Mouse (Mus musculus): ENCODE results near the gene Vwc2l. TPM values are rescaled to one million over a fixed set of nuclear protein-coding genes. Genes with fewer than 3 reads are reported as not detected.

Gene Vwc2l
- 0.05 and 0.11 TPM in 2 replicates for polyA plus RNA-seq (2014; fragmentation: Nextera tagmentation; extraction: Ambion mirVana)

DNA sequence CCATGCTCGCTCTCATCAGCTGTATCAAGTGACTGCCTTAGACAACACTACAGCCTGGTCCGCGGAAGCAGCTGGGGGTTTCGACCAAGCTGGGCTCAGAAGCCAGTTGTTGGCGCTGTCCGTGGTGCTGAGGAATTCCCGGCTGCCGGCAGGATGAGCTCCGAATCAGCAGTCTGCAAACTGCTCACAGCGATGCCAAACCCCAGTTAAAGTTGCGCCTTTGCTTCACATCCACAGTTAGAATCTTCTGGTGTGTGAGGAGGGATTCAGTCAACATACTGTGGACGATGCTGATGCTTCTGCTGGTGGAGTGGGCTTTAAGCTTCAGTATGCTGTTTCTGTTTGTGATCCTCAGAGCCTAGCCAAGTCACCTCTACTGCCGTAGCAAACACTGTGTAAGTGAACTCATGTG, at the start of gene Vwc2l:
Gene Vwc2l (plus strand): TSS at position 61 of the 412 bp plus-strand sequence.
- DNase-seq (ENCODE audit: low spot score) (peak; percentile 97), ATAC-seq (replicated peaks; ENCODE audit: low FRiP score, low TSS enrichment, low read depth) (no peak)
- WGBS, result 8% methylated on average over 13 of the region's 13 CpGs
- no peak within 1 kb of the TSS for H3K4me3 ChIP-seq (ENCODE audit: low read depth, low read length)
- no peak within 1 kb of the TSS for H3K9ac ChIP-seq (ENCODE audit: low read length)
- H3K36me3 ChIP-seq (ENCODE audit: control insufficient read depth, insufficient read depth, low read length), result no peaks in the 10 kb centered on the region
- no peaks in the 10 kb centered on the region for H3K4me1 ChIP-seq (replicated peaks; ENCODE audit: control insufficient read depth, insufficient read depth, low read length)
- no peaks in the 10 kb centered on the region for H3K9me3 ChIP-seq (ENCODE audit: control insufficient read depth, low read length)
- no peaks in the 10 kb centered on the region for H3K27me3 ChIP-seq (replicated peaks; ENCODE audit: control insufficient read depth, insufficient read depth, low read length)
- no peak within 1 kb of the TSS for H3K27ac ChIP-seq (ENCODE audit: low read depth)
- H3K4me2 ChIP-seq (ENCODE audit: low read length), result no peak within 1 kb of the TSS

DNA sequence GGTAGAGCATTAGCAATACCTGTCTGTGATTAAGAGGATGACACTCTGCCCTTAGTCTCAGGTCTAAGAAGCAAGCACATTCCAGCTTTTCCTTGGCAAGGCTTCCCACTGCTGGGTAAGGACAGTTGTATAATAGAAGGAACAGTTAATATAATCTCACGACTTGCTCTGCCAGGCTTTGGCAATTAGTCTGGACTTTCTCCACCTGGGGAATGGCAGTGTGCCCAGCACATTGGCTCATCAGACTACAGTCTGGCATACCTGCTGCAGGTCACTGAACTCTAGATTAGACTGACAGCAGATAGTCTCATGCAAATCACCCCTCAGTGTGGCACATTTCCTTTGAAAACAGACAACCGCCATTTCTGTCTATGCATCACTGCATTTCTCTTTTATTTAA, 33.0 kb upstream of the Vwc2l start:
- DNase-seq (ENCODE audit: low spot score) (no peak), ATAC-seq (replicated peaks; ENCODE audit: low FRiP score, low TSS enrichment, low read depth) (no peak)
- Histone ChIP-seq H3K36me3 (ENCODE audit: control insufficient read depth, insufficient read depth, low read length) (no peaks in the 10 kb centered on the region), H3K4me2 (ENCODE audit: low read length) (no peak overlapping the region), H3K27ac (ENCODE audit: low read depth) (no peak overlapping the region), H3K9me3 (ENCODE audit: control insufficient read depth, low read length) (no peaks in the 10 kb centered on the region), H3K9ac (ENCODE audit: low read length) (no peak overlapping the region), H3K4me3 (ENCODE audit: low read depth, low read length) (no peak overlapping the region), H3K27me3 (replicated peaks; ENCODE audit: control insufficient read depth, insufficient read depth, low read length) (no peaks in the 10 kb centered on the region), H3K4me1 (replicated peaks; ENCODE audit: control insufficient read depth, insufficient read depth, low read length) (no peaks in the 10 kb centered on the region)
- WGBS, result 92% methylated on average over 2 of the region's 2 CpGs

DNA sequence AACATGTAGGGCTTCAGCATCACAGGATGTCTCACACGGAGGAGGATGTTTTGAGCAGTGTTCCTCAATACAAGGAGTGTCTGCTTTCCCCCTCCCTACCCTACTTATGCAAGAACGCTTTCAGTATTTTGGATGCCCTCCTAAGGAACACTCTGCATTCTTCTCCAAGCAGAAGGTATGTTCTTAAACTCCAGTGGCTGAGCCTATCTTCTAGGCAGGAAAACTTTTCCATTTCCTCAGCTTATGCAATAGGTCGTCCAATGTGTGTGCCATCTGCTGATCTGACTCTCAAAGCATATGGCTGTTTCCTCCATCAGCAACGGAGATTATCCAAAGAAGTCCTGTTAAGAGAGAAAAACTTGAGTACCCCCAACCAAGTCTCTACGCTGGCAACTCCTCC, 25.2 kb upstream of the Vwc2l start:
- no peak overlapping the region for H3K4me2 ChIP-seq (ENCODE audit: low read length)
- H3K4me1 ChIP-seq (replicated peaks; ENCODE audit: control insufficient read depth, insufficient read depth, low read length), result no peaks in the 10 kb centered on the region
- no peak overlapping the region for H3K4me3 ChIP-seq (ENCODE audit: low read depth, low read length)
- H3K27me3 ChIP-seq (replicated peaks; ENCODE audit: control insufficient read depth, insufficient read depth, low read length), result no peaks in the 10 kb centered on the region
- ATAC-seq (replicated peaks; ENCODE audit: low FRiP score, low TSS enrichment, low read depth), result no peak
- H3K9ac ChIP-seq (ENCODE audit: low read length), result no peak overlapping the region
- 80% methylated on average over 5 of the region's 5 CpGs for WGBS
- H3K27ac ChIP-seq (ENCODE audit: low read depth), result no peak overlapping the region
- no peaks in the 10 kb centered on the region for H3K9me3 ChIP-seq (ENCODE audit: control insufficient read depth, low read length)
- H3K36me3 ChIP-seq (ENCODE audit: control insufficient read depth, insufficient read depth, low read length), result no peaks in the 10 kb centered on the region
- DNase-seq (ENCODE audit: low spot score), result no peak

DNA sequence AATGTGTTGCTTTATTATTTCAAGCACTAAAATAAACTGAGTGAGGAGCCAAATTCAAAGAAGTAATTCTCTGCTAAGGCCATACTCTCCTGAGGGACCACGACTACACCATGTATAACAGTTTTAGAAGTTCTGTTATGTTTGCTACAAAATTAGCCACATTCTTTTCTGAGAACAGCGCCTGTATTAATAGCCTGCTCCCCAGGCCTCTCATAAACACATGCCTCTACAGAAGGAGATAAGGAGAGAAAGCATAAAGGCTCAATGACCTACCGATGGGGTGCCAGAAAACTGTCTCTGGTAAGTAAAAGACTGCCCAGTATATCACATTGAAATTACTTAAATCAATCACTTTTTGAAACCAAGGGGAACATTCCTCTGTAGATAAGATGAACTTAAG, 21.6 kb upstream of the Vwc2l start:
- Histone ChIP-seq H3K36me3 (ENCODE audit: control insufficient read depth, insufficient read depth, low read length) (no peaks in the 10 kb centered on the region), H3K4me2 (ENCODE audit: low read length) (no peak overlapping the region), H3K4me3 (ENCODE audit: low read depth, low read length) (no peak overlapping the region), H3K27me3 (replicated peaks; ENCODE audit: control insufficient read depth, insufficient read depth, low read length) (no peaks in the 10 kb centered on the region), H3K4me1 (replicated peaks; ENCODE audit: control insufficient read depth, insufficient read depth, low read length) (no peaks in the 10 kb centered on the region), H3K9me3 (ENCODE audit: control insufficient read depth, low read length) (no peaks in the 10 kb centered on the region), H3K27ac (ENCODE audit: low read depth) (no peak overlapping the region), H3K9ac (ENCODE audit: low read length) (no peak overlapping the region)
- no peak for ATAC-seq (replicated peaks; ENCODE audit: low FRiP score, low TSS enrichment, low read depth)
- no peak for DNase-seq (ENCODE audit: low spot score)
- 48% methylated on average over 3 of the region's 3 CpGs for WGBS

GRCm38 (mm10) chr1:70705821-70706220, 19.7 kb upstream of the Vwc2l start:
- H3K9me3 ChIP-seq (ENCODE audit: control insufficient read depth, low read length), result no peaks in the 10 kb centered on the region
- no peak for DNase-seq (ENCODE audit: low spot score)
- no peaks in the 10 kb centered on the region for H3K4me1 ChIP-seq (replicated peaks; ENCODE audit: control insufficient read depth, insufficient read depth, low read length)
- no peaks in the 10 kb centered on the region for H3K36me3 ChIP-seq (ENCODE audit: control insufficient read depth, insufficient read depth, low read length)
- no peak overlapping the region for H3K9ac ChIP-seq (ENCODE audit: low read length)
- no peak overlapping the region for H3K27ac ChIP-seq (ENCODE audit: low read depth)
- 84% methylated on average over 3 of the region's 3 CpGs for WGBS
- no peak overlapping the region for H3K4me2 ChIP-seq (ENCODE audit: low read length)
- no peak overlapping the region for H3K4me3 ChIP-seq (ENCODE audit: low read depth, low read length)
- H3K27me3 ChIP-seq (replicated peaks; ENCODE audit: control insufficient read depth, insufficient read depth, low read length), result no peaks in the 10 kb centered on the region
- no peak for ATAC-seq (replicated peaks; ENCODE audit: low FRiP score, low TSS enrichment, low read depth)

- no peaks in the 10 kb centered on the region for H3K9me3 ChIP-seq (ENCODE audit: control insufficient read depth, low read length)
- ATAC-seq (replicated peaks; ENCODE audit: low FRiP score, low TSS enrichment, low read depth) (no peak), DNase-seq (ENCODE audit: low spot score) (no peak)
- H3K9ac ChIP-seq (ENCODE audit: low read length), result no peak overlapping the region
- H3K27me3 ChIP-seq (replicated peaks; ENCODE audit: control insufficient read depth, insufficient read depth, low read length), result no peaks in the 10 kb centered on the region
- H3K4me1 ChIP-seq (replicated peaks; ENCODE audit: control insufficient read depth, insufficient read depth, low read length), result no peaks in the 10 kb centered on the region
- H3K4me2 ChIP-seq (ENCODE audit: low read length), result no peak overlapping the region
- H3K36me3 ChIP-seq (ENCODE audit: control insufficient read depth, insufficient read depth, low read length), result no peaks in the 10 kb centered on the region
- H3K27ac ChIP-seq (ENCODE audit: low read depth), result no peak overlapping the region
- no peak overlapping the region for H3K4me3 ChIP-seq (ENCODE audit: low read depth, low read length)
- WGBS, result 60% methylated on average over 5 of the region's 5 CpGs
Measured at GRCm38 (mm10) chr1:70725045-70725444, 470 bp upstream of the Vwc2l start.

- H3K9me3 ChIP-seq (ENCODE audit: control insufficient read depth, low read length), result no peaks in the 10 kb centered on the region
- H3K27ac ChIP-seq (ENCODE audit: low read depth), result no peak overlapping the region
- H3K4me2 ChIP-seq (ENCODE audit: low read length), result no peak overlapping the region
- no peaks in the 10 kb centered on the region for H3K36me3 ChIP-seq (ENCODE audit: control insufficient read depth, insufficient read depth, low read length)
- ATAC-seq (replicated peaks; ENCODE audit: low FRiP score, low TSS enrichment, low read depth), result no peak
- H3K4me1 ChIP-seq (replicated peaks; ENCODE audit: control insufficient read depth, insufficient read depth, low read length), result no peaks in the 10 kb centered on the region
- no peaks in the 10 kb centered on the region for H3K27me3 ChIP-seq (replicated peaks; ENCODE audit: control insufficient read depth, insufficient read depth, low read length)
- DNase-seq (ENCODE audit: low spot score), result no peak
- no peak overlapping the region for H3K9ac ChIP-seq (ENCODE audit: low read length)
- H3K4me3 ChIP-seq (ENCODE audit: low read depth, low read length), result no peak overlapping the region
Measured at GRCm38 (mm10) chr1:70787146-70787545, 61.6 kb downstream of the Vwc2l start.

DNA sequence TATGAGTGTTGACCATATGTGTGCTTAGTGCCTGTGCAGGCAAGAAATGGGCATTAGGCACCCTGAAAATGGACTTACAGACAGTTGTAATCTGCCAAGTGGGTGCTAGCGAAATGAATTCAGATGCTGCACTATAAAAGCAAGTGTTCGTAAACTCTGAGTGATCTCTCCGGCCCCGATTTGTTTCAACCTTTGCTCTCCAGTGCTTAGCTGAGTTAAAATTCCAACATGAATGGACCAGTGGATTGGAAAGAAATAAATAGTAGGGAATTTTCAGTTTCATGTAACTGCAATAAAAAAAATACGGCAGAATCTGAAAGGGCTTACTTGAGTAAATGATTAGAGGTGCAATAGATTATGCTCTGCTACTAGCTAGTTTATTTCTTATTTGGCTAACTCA, 66.1 kb downstream of the Vwc2l start:
- Histone ChIP-seq H3K36me3 (ENCODE audit: control insufficient read depth, insufficient read depth, low read length) (no peaks in the 10 kb centered on the region), H3K4me2 (ENCODE audit: low read length) (no peak overlapping the region), H3K27ac (ENCODE audit: low read depth) (no peak overlapping the region), H3K4me3 (ENCODE audit: low read depth, low read length) (no peak overlapping the region), H3K9ac (ENCODE audit: low read length) (no peak overlapping the region), H3K4me1 (replicated peaks; ENCODE audit: control insufficient read depth, insufficient read depth, low read length) (no peaks in the 10 kb centered on the region), H3K9me3 (ENCODE audit: control insufficient read depth, low read length) (no peaks in the 10 kb centered on the region), H3K27me3 (replicated peaks; ENCODE audit: control insufficient read depth, insufficient read depth, low read length) (no peaks in the 10 kb centered on the region)
- 86% methylated on average over 5 of the region's 5 CpGs for whole genome bisulfite sequencing
- DNase-seq (ENCODE audit: low spot score) (no peak), ATAC-seq (replicated peaks; ENCODE audit: low FRiP score, low TSS enrichment, low read depth) (no peak)

DNA sequence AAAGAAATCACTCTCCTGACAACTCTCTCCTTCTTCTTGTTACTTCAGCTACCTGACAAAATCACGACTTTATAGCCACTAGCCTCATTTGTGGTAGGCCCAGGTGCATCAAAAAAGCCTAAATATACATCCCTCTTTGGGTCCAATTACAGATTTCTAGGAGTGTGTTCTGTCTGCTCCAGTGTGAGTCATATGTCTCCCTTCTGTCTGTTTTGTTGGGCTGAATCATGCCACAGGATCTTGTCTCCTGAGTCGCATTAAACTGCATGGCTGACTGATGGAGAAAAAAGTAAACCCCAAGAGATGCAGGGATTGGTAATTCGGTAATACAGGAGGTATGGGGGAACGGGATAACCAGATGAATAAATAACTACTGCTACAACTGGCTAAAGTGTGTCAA, 69.6 kb downstream of the Vwc2l start:
- Histone ChIP-seq H3K27ac (ENCODE audit: low read depth) (no peak overlapping the region), H3K4me3 (ENCODE audit: low read depth, low read length) (no peak overlapping the region), H3K9ac (ENCODE audit: low read length) (no peak overlapping the region), H3K27me3 (replicated peaks; ENCODE audit: control insufficient read depth, insufficient read depth, low read length) (no peaks in the 10 kb centered on the region), H3K4me1 (replicated peaks; ENCODE audit: control insufficient read depth, insufficient read depth, low read length) (no peaks in the 10 kb centered on the region), H3K36me3 (ENCODE audit: control insufficient read depth, insufficient read depth, low read length) (no peaks in the 10 kb centered on the region), H3K9me3 (ENCODE audit: control insufficient read depth, low read length) (no peaks in the 10 kb centered on the region), H3K4me2 (ENCODE audit: low read length) (no peak overlapping the region)
- WGBS, result 80% methylated on average over 4 of the region's 4 CpGs
- DNase-seq (ENCODE audit: low spot score) (no peak), ATAC-seq (replicated peaks; ENCODE audit: low FRiP score, low TSS enrichment, low read depth) (no peak)
